Mouse (Mus musculus): Measurements from ENCODE around the gene Hist1h2aa. TPM values are rescaled to one million over a fixed set of nuclear protein-coding genes. Genes with fewer than 3 reads are reported as not detected.

Hist1h2aa gene
- total RNA-seq (2012; rRNA removed) = not detected in 2 replicates
- not detected in 2 replicates for total RNA-seq (2014; rRNA removed)
- not detected in 2 replicates for polyA plus RNA-seq (2012; ENCODE audit: insufficient read length, low read depth)

- Histone ChIP-seq H3K27ac (ENCODE audit: insufficient read depth, low read depth) (no peak within 1 kb of the TSS), H3K4me3 (replicated peaks in 1 of 3; ENCODE audit: low read depth in 2 of 3, low read length in 2 of 3, poor library complexity in 1 of 3) (no peak within 1 kb of the TSS), H3K4me2 (ENCODE audit: insufficient read depth, low read depth, poor library complexity, severe bottlenecking) (no peak within 1 kb of the TSS), H3K9me3 (replicated peaks; ENCODE audit: low read length) (no peaks in the 10 kb centered on the region), H3K9ac (ENCODE audit: insufficient read depth, low read depth) (no peak within 1 kb of the TSS), H3K27me3 (replicated peaks) (no peaks in the 10 kb centered on the region), H3K79me2 (replicated peaks; ENCODE audit: control insufficient read depth, extremely low read depth, insufficient read depth, poor library complexity, severe bottlenecking) (no peaks in the 10 kb centered on the region), H3K4me1 (ENCODE audit: control insufficient read depth in 1 of 2, insufficient read depth in 2 of 2) (peaks cover 0 to 11% of the 10 kb centered on the region in 2 experiments; a peak in 3 of 4 replicates), H3K36me3 (replicated peaks in 1 of 2; ENCODE audit: control insufficient read depth in 1 of 2, insufficient read depth in 1 of 2, low read length in 1 of 2) (no peaks in the 10 kb centered on the region)
- TF ChIP-seq NRF1 (IDR thresholded peaks at IDR 0.05; ENCODE audit: low read depth, low read length) (no peak), RCOR1 (conservative IDR thresholded peaks at IDR 0.05; ENCODE audit: low read depth, low read length) (no peak), ZKSCAN1 (IDR thresholded peaks at IDR 0.05; ENCODE audit: borderline replicate concordance, low read depth, low read length) (no peak), IRF4 (IDR thresholded peaks at IDR 0.05; ENCODE audit: low read depth, low read length) (no peak), CHD2 (IDR thresholded peaks at IDR 0.05; ENCODE audit: low read length) (no peak), KAT2A (IDR thresholded peaks at IDR 0.05; ENCODE audit: insufficient replicate concordance, low read length) (no peak), ETS1 (conservative IDR thresholded peaks at IDR 0.05; ENCODE audit: low read depth, low read length) (no peak), HCFC1 (IDR thresholded peaks at IDR 0.05; ENCODE audit: low read depth, low read length) (no peak), PAX5 (IDR thresholded peaks at IDR 0.05; ENCODE audit: low read length) (no peak), GABPA (IDR thresholded peaks at IDR 0.05; ENCODE audit: insufficient replicate concordance, low read depth, low read length) (no peak), POLR2A (IDR thresholded peaks at IDR 0.05; ENCODE audit: low read depth, low read length) (no peak), MAX (IDR thresholded peaks at IDR 0.05; ENCODE audit: low read length) (no peak)
- in situ Hi-C loops (cut with MboI; ENCODE audit: low pct_ligation_motif_present, low pct_unique_long_range_greater_than_20kb, low sequenced_read_pairs) = no loop called here
- DNase-seq (ENCODE audit: extremely low read depth) = no peak
- dilution Hi-C loops (cut with MboI; ENCODE audit: extremely low pct_ligation_motif_present, extremely low pct_unique_long_range_greater_than_20kb, low sequenced_read_pairs) = no loop called here
Measured at GRCm38 (mm10) chr13:23934211-23934520, at the start of gene Hist1h2aa. Gene Hist1h2aa, plus strand, starts transcription at chr13:23934462.

- in situ Hi-C loops (cut with MboI; ENCODE audit: low pct_ligation_motif_present, low pct_unique_long_range_greater_than_20kb, low sequenced_read_pairs) (no loop called here), dilution Hi-C loops (cut with MboI; ENCODE audit: extremely low pct_ligation_motif_present, extremely low pct_unique_long_range_greater_than_20kb, low sequenced_read_pairs) (no loop called here)
- Histone ChIP-seq H3K4me2 (ENCODE audit: insufficient read depth, low read depth, poor library complexity, severe bottlenecking) (no peak overlapping the region), H3K79me2 (replicated peaks; ENCODE audit: control insufficient read depth, extremely low read depth, insufficient read depth, poor library complexity, severe bottlenecking) (no peaks in the 10 kb centered on the region), H3K9ac (ENCODE audit: insufficient read depth, low read depth) (no peak overlapping the region), H3K27me3 (replicated peaks) (no peaks in the 10 kb centered on the region), H3K27ac (ENCODE audit: insufficient read depth, low read depth) (no peak overlapping the region), H3K4me1 (ENCODE audit: control insufficient read depth in 1 of 2, insufficient read depth in 2 of 2) (no peaks in the 10 kb centered on the region; a peak in 1 of 4 replicates), H3K4me3 (replicated peaks in 1 of 3; ENCODE audit: low read depth in 2 of 3, low read length in 2 of 3, poor library complexity in 1 of 3) (no peak overlapping the region), H3K9me3 (replicated peaks; ENCODE audit: low read length) (no peaks in the 10 kb centered on the region), H3K36me3 (replicated peaks in 1 of 2; ENCODE audit: control insufficient read depth in 1 of 2, insufficient read depth in 1 of 2, low read length in 1 of 2) (no peaks in the 10 kb centered on the region)
- TF ChIP-seq SMC3 (IDR thresholded peaks at IDR 0.05; ENCODE audit: low read depth, low read length) (peak; percentile 74), RAD21 (IDR thresholded peaks at IDR 0.05; ENCODE audit: low read depth, low read length) (peak; percentile 45), POLR2A (IDR thresholded peaks at IDR 0.05; ENCODE audit: low read depth, low read length) (no peak), ZKSCAN1 (IDR thresholded peaks at IDR 0.05; ENCODE audit: borderline replicate concordance, low read depth, low read length) (no peak), BHLHE40 (IDR thresholded peaks at IDR 0.05; ENCODE audit: low read depth, low read length) (peak; percentile 78), CTCF (conservative IDR thresholded peaks at IDR 0.05 in 1 of 2, IDR thresholded peaks at IDR 0.05 in 1 of 2; ENCODE audit: low read depth in 2 of 2, low read length in 2 of 2) (peak in 1 of 2 experiments; percentile 69; a peak in 2 of 4 replicates), NRF1 (IDR thresholded peaks at IDR 0.05; ENCODE audit: low read depth, low read length) (no peak), MYC (IDR thresholded peaks at IDR 0.05; ENCODE audit: low read depth, low read length) (peak; percentile 66; the same call in 1 of the 2 replicates), USF1 (IDR thresholded peaks at IDR 0.05; ENCODE audit: low read depth, low read length) (peak; percentile 50), ETS1 (conservative IDR thresholded peaks at IDR 0.05; ENCODE audit: low read depth, low read length) (no peak), ELF1 (IDR thresholded peaks at IDR 0.05; ENCODE audit: low read depth, low read length) (peak; percentile 60; the same call in 1 of the 2 replicates), MAFK (IDR thresholded peaks at IDR 0.05; ENCODE audit: insufficient replicate concordance, low read length) (no peak), KAT2A (IDR thresholded peaks at IDR 0.05; ENCODE audit: insufficient replicate concordance, low read length) (no peak)
- peak; percentile 77 for DNase-seq (ENCODE audit: extremely low read depth)
Measured at GRCm38 (mm10) chr13:23885540-23885939, 48.7 kb upstream of the Hist1h2aa start.

Data from CH12.LX (cell line).